Mouse (Mus musculus): ENCODE results near the gene Trim23.
"Not testable (repeated sequence)": the region's sequence is repeated elsewhere in the genome, so short reads cannot be mapped to it uniquely, and the experiment has no call there.

Trim23 gene

GRCm38 (mm10) chr13:104178650-104179121, at the start of gene Trim23:
Trim23 (plus strand) TSS chr13:104178797.
- peak; percentile 98 for DNase-seq

GRCm38 (mm10) chr13:104132561-104132960, 46.0 kb upstream of the Trim23 start:
- no peak for DNase-seq

- no peak for DNase-seq
These were observed 44.0 kb upstream of the Trim23 start for GRCm38 (mm10) chr13:104134510-104135085.

GRCm38 (mm10) chr13:104139369-104140209, 39.0 kb upstream of the Trim23 start:
- peak; percentile 88 for DNase-seq

- no peak for DNase-seq
These were observed 33.7 kb upstream of the Trim23 start for GRCm38 (mm10) chr13:104144871-104145270.

GRCm38 (mm10) chr13:104145646-104146045, 33.0 kb upstream of the Trim23 start:
- DNase-seq = no peak

GRCm38 (mm10) chr13:104154180-104154579, 24.4 kb upstream of the Trim23 start:
- DNase-seq = no peak

- DNase-seq = no peak
These were observed 23.5 kb upstream of the Trim23 start for GRCm38 (mm10) chr13:104155106-104155505.

- DNase-seq = no peak
These were observed 22.9 kb upstream of the Trim23 start for GRCm38 (mm10) chr13:104155686-104156085.

- no peak for DNase-seq
These were observed 6.9 kb upstream of the Trim23 start for GRCm38 (mm10) chr13:104171711-104172110.

- DNase-seq = no peak
These were observed 6.1 kb upstream of the Trim23 start for GRCm38 (mm10) chr13:104172498-104172897.

- no peak for DNase-seq
These were observed 1.7 kb upstream of the Trim23 start for GRCm38 (mm10) chr13:104176874-104177273.

GRCm38 (mm10) chr13:104177796-104178649, 574 bp upstream of the Trim23 start, which contains the start of gene Trappc13:
Trappc13 (minus strand) TSS chr13:104178469.
- DNase-seq = peak; percentile 87

- no peak for DNase-seq
These were observed 735 bp downstream of the Trim23 start for GRCm38 (mm10) chr13:104179176-104179888.

- DNase-seq = no peak
These were observed 8.8 kb downstream of the Trim23 start for GRCm38 (mm10) chr13:104187357-104187756.

GRCm38 (mm10) chr13:104195891-104196290, 17.3 kb downstream of the Trim23 start:
- not testable (repeated sequence) for DNase-seq

- no peak for DNase-seq
These were observed 25.7 kb downstream of the Trim23 start for GRCm38 (mm10) chr13:104204313-104204712.

GRCm38 (mm10) chr13:104227478-104227877, 48.9 kb downstream of the Trim23 start:
- no peak for DNase-seq

GRCm38 (mm10) chr13:104228384-104229066, 49.9 kb downstream of the Trim23 start, which contains the start of the genes Cenpk and Ppwd1:
Cenpk (plus strand) TSS chr13:104228611.
Ppwd1 (minus strand) TSS chr13:104228843.
- peak; percentile 94 for DNase-seq

GRCm38 (mm10) chr13:104229181-104229580, 50.6 kb downstream of the Trim23 start:
- no peak for DNase-seq

Measured in right cerebral cortex, postnatal 4 days (tissue).